Mouse (Mus musculus): ENCODE results near the gene Epha7.

Epha7 gene

GRCm38 (mm10) chr4:28812691-28813289 is at the start of gene Epha7:
Gene Epha7 (plus strand): TSS chr4:28813131.
- in situ Hi-C loops (cut with MseI, MboI) = no loop called here

- in situ Hi-C loops (cut with MseI, MboI) = no loop called here
These were observed 29.0 kb upstream of the Epha7 start for GRCm38 (mm10) chr4:28783961-28784360.

GRCm38 (mm10) chr4:28808800-28809199 is 4.1 kb upstream of the Epha7 start:
- in situ Hi-C loops (cut with MseI, MboI) = no loop called here

DNA sequence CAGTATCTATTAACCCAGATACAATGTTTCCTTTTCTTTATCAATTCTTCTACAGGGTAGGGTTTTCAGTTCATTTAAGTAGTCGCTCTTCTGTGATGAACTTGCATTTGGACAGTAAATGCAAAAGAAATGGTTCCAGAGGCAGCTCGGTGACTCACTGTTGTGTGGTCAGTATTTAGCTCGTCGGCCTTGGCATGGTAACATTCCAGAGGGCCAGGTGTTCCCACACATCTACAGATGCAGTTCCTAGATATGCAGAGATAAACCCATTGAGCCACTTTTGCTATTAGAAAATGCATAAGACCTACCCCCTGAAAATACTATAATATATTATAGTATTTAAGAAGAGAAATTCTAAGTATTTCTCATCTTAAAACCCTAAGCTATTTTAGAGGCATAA is 3.2 kb upstream of the Epha7 start:
- in situ Hi-C loops (cut with MseI, MboI) = no loop called here

- in situ Hi-C loops (cut with MseI, MboI) = no loop called here
These were observed 882 bp downstream of the Epha7 start for GRCm38 (mm10) chr4:28813551-28814475.

- in situ Hi-C loops (cut with MseI, MboI) = no loop called here
These were observed 1.5 kb downstream of the Epha7 start for GRCm38 (mm10) chr4:28814476-28814815.

DNA sequence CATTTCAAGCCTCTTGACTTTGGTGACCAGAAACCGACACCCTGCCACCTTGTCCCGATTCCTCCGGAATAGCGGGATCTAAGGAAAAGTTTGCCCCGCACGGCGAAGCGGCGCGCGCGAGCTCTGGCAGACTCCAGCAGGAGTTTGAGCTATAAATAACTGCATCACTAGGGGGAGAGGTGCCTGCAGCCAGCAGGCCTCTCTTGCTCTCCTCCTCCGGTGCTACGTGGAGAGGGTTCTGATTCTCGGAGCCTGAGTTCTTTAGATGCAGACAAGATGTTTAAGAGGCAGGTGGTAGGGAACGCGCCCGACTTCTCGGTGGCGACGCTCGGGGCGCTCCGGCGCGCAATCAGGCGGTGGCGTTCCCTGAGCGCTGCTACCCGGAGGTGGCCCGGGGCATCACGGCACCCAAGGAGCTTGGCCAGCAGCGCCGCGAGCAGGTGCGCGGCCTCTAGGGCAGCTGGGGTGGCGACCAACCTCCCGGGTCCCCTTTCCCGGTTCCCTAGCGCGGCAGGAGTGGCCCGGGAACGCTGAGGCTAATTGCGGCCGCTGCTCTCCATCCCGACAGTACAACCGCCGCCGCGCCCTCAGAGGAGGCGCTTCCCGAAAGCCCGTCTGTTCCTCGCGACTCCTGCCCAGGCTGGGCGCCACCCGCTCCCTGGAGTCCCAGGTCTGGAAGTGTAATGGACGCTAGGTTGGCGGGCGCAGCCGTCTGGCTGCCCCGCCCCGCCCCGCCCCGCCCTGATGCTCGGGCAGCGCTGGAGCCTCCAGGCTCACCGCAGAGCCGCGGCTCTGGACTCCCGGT is 2.1 kb downstream of the Epha7 start:
- in situ Hi-C loops (cut with MseI, MboI) = no loop called here

DNA sequence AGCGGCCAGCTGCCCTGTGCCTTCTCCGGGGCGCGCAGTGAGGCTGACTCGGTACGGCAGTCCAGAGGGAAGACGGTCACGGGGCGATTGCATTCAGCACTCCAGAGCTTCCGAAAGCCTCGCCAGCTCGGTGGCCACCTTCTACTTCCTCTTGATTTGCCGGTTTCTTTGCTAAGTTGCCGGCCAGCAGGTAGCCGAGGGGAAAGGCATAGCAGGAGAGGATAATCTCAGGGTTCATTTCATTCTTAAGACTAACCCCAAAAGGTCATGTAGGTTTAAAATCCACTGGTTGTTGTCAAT is 2.6 kb downstream of the Epha7 start:
- in situ Hi-C loops (cut with MseI, MboI) = no loop called here

GRCm38 (mm10) chr4:28823616-28824015 is 10.7 kb downstream of the Epha7 start:
- in situ Hi-C loops (cut with MseI, MboI) = no loop called here

- in situ Hi-C loops (cut with MseI, MboI) = no loop called here
These were observed 11.7 kb downstream of the Epha7 start for GRCm38 (mm10) chr4:28824616-28825015.

DNA sequence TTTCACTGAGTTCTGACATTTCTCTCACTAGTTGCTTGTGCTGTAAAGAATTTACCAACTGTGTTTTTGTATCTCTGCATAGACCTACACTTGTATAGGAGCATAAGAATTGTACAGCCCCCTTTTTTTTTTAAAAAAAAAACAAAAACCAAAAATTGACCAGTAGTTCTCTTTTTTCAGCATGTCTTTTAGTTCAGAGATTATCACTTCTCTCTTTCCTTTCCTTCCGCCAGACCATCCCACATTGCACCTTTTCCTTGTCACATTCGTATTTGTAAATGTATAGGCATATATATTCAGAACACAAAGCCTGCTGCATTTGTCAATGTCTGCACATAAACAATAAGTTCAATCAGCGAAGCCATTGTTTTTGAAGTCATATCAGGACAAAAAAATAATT is 24.7 kb downstream of the Epha7 start:
- in situ Hi-C loops (cut with MseI, MboI) = no loop called here

- in situ Hi-C loops (cut with MseI, MboI) = no loop called here
These were observed 33.4 kb downstream of the Epha7 start for GRCm38 (mm10) chr4:28846311-28846710.

DNA sequence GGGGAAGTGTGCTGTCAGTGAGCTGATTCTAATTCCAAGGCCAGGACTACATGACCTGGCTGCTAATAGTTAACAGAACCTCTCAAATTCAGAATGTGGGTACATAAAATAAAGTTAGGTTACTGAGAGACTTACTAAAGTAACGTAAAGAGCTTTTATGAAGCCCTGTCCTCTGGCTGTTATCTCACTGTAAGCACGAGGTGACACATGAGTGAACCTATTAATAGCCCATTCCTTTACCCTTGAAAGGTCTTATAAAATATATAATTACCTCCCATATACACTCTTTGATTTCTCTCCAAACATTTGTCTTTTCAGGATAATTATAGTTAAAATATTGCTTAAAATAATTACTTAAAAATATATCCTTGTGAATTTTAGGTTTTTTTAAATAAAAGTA is 37.5 kb downstream of the Epha7 start:
- in situ Hi-C loops (cut with MseI, MboI) = no loop called here

DNA sequence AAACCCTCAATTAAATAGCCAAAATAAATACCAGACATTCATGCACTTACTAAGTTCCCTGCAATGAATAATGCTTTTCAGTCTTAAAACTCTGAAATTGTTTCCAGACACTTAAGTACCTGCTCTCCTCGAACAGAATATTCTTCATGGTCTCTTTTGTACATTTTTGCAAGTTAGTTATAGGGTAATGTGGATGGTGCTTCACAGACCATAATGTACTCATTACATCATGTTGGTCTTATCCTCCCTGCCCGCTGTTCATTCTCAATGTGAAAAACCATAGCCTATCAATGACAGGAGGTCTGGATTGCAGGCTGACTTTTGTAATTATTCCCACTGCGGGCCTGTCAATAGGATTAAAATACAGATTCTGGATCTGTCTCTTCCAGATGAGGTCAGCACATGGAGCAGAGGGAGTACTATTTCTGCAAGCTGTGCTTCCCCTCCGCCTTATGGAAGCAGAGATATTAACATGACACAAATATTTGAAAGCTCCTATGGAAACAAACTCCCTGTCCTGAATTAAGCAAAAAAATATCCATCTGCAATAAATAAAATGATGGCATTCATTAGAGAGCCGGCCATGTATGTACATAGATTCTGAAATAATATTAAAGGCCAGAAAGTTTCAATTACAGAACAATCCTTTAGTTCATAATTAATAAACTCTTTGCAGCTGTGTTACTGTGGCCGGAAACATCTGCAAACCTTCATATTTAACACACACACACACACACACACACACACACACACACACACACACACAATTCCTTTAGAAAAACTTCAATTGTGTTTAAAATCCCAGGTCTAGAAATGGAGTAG is 50.1 kb downstream of the Epha7 start:
- in situ Hi-C loops (cut with MseI, MboI) = no loop called here

- in situ Hi-C loops (cut with MseI, MboI) = no loop called here
These were observed 53.5 kb downstream of the Epha7 start for GRCm38 (mm10) chr4:28866411-28866810.

- in situ Hi-C loops (cut with MseI, MboI) = no loop called here
These were observed 58.7 kb downstream of the Epha7 start for GRCm38 (mm10) chr4:28871615-28872014.

GRCm38 (mm10) chr4:28881271-28882044 is 68.5 kb downstream of the Epha7 start:
- in situ Hi-C loops (cut with MseI, MboI) = no loop called here

GRCm38 (mm10) chr4:28889630-28890029 is 76.7 kb downstream of the Epha7 start:
- in situ Hi-C loops (cut with MseI, MboI) = no loop called here

- in situ Hi-C loops (cut with MseI, MboI) = no loop called here
These were observed 77.2 kb downstream of the Epha7 start for GRCm38 (mm10) chr4:28890102-28890501.

DNA sequence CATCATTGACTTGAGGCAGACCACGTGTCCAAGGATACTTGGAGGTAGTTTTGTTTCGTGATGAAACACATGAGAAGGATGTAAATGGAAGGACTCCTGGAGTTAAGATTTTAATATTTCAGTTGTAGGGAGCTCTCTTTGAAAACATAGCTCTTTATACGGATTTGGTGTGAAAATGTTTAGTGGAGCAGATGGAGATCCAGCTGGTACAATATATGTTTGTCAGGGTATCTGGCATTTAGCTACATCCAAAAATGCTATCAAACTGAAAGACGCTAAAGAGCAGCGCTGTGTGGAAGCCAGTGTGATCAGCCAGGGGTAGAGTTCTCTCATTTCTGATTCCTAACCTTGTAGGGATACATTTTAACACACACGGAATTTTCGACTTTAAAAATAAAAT is 82.5 kb downstream of the Epha7 start:
- in situ Hi-C loops (cut with MseI, MboI) = no loop called here

GRCm38 (mm10) chr4:28899373-28899772 is 86.4 kb downstream of the Epha7 start:
- in situ Hi-C loops (cut with MseI, MboI) = no loop called here

Measured in mouse trophoblast stem cell (cell line).